In the genomic region with DNA sequence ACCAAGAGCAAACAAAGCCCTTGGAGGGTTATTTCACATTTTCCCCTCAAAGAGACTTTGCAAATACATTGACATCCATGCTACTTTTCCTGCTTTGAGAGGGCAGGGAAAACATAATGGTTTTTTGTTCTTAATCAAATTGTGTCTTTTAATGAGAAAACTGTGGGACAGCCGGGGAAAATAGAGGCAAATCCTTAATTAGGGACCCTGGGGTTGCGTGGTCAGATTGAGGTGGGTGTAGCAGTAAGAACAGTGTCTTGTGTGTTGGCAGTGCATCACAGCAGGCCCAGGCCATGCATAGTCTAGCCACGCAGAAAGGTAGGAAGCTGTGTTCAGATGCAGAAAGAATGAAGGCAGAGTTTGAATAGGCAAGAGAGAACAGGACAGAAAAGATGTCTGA, we compare ENCODE assay signal across 16 mouse cellular contexts.
"Had no signal": no experiment of that assay in that cellular context is flagged by ENCODE, and none has a peak within 500 bp of the region (broad histone marks: within the 10 kb centered on the region; RNA-seq: fewer than 3 reads in every experiment).

No protein-coding gene starts in this region.

- H3K4me1 ChIP-seq: liver, embryonic 12.5 days; liver, embryonic 15.5 days; midbrain, embryonic 13.5 days had no signal

- H3K9me3 ChIP-seq: limb, embryonic 10.5 days; limb, embryonic 13.5 days; liver, embryonic 12.5 days; liver, embryonic 15.5 days had no signal

- H3K4me3 ChIP-seq: limb, embryonic 10.5 days; limb, embryonic 13.5 days; liver, embryonic 12.5 days; liver, embryonic 15.5 days; midbrain, embryonic 13.5 days had no signal

- H3K27me3 ChIP-seq: limb, embryonic 13.5 days; liver, embryonic 12.5 days; liver, embryonic 15.5 days; midbrain, embryonic 13.5 days had no signal

- H3K4me2 ChIP-seq: limb, embryonic 13.5 days; liver, embryonic 12.5 days; liver, embryonic 15.5 days; midbrain, embryonic 13.5 days had no signal

- ATAC-seq: liver, embryonic 12.5 days; midbrain, embryonic 13.5 days had no signal

- DNase-seq: kidney, adult 18-20 months; kidney, adult 9 months; kidney, postnatal 14 days; kidney, postnatal 4 days; layer of hippocampus, postnatal 36 days; liver; lung, adult 2 months; lung, postnatal 14 days; lung, postnatal 4 days; thymus, adult 18-20 months; thymus, postnatal 4 days had no signal

- H3K9ac ChIP-seq: limb, embryonic 13.5 days; liver, embryonic 12.5 days; liver, embryonic 15.5 days; midbrain, embryonic 13.5 days had no signal

- H3K36me3 ChIP-seq: limb, embryonic 10.5 days; limb, embryonic 13.5 days; liver, embryonic 12.5 days; liver, embryonic 15.5 days; midbrain, embryonic 13.5 days had no signal

- H3K27ac ChIP-seq: limb, embryonic 10.5 days; limb, embryonic 13.5 days; liver, embryonic 12.5 days; liver, embryonic 15.5 days; midbrain, embryonic 13.5 days had no signal
